Mouse (Mus musculus) myocyte (in vitro differentiated cells): ENCODE data around the gene Larp1. TPM values are rescaled to one million over a fixed set of nuclear protein-coding genes. Genes with fewer than 3 reads are reported as not detected.
A peak's percentile ranks its signal among the peaks of the same experiment; 100 is the strongest.

ENCODE experiments used
- H3K27me3 ChIP-seq: one replicate; pipeline ENCODE4 v1.6.1; 2011; ENCODE audit not compliant: control insufficient read depth, insufficient read depth, insufficient read length
- H3K36me3 ChIP-seq: one replicate; pipeline ENCODE4 v1.6.1; 2011; ENCODE audit not compliant: control insufficient read depth, insufficient read depth
- H3K4me2 ChIP-seq: one replicate; pipeline ENCODE4 v1.6.1; 2011; ENCODE audit warnings: low read depth, control low read depth
- H3K4me3 ChIP-seq: one replicate; pipeline ENCODE4 v1.5.1; 2011; ENCODE audit warnings: mild to moderate bottlenecking, control low read depth, moderate library complexity
- H3K79me2 ChIP-seq: one replicate; pipeline ENCODE4 v1.6.1; 2011; ENCODE audit not compliant: control insufficient read depth, insufficient read depth
- H3ac ChIP-seq: one replicate; pipeline ENCODE4 v1.6.1; 2011; ENCODE audit not compliant: control insufficient read depth, insufficient read length
- CEBPB ChIP-seq: IDR thresholded peaks from 2 replicates; pipeline ENCODE4 v1.6.1; 2011; ENCODE audit warnings: mild to moderate bottlenecking, moderate library complexity; ENCODE audit not compliant: poor library complexity, insufficient read depth, severe bottlenecking
- E2F4 ChIP-seq: IDR thresholded peaks from one replicate; pipeline ENCODE4 v1.6.1; 2011; ENCODE audit warnings: mild to moderate bottlenecking, control low read depth, moderate library complexity; ENCODE audit not compliant: insufficient read depth
- MAX ChIP-seq: IDR thresholded peaks from one replicate; pipeline ENCODE4 v1.6.1; 2011; ENCODE audit warnings: low read depth, mild to moderate bottlenecking, control low read depth
- MYOD1 ChIP-seq, 3 experiments: IDR thresholded peaks; one replicate each; pipeline ENCODE4 v1.6.1; 2011; ENCODE audit warnings: control low read depth in 2 of 3, low read depth in 2 of 3, mild to moderate bottlenecking in 2 of 3, moderate library complexity in 1 of 3; ENCODE audit not compliant: insufficient read length in 2 of 3, control insufficient read depth in 1 of 3
- MYOG ChIP-seq, 3 experiments: IDR thresholded peaks; one replicate each; pipeline ENCODE4 v1.6.1; 2011; ENCODE audit warnings: control low read depth in 2 of 3, low read depth in 2 of 3, mild to moderate bottlenecking in 2 of 3; ENCODE audit not compliant: insufficient read length in 2 of 3, control insufficient read depth in 1 of 3, insufficient read depth in 1 of 3
- POLR2A ChIP-seq: IDR thresholded peaks from one replicate; pipeline ENCODE4 v1.6.1; 2011; ENCODE audit warnings: low read depth, mild to moderate bottlenecking, control low read depth, moderate library complexity; ENCODE audit not compliant: insufficient read length
- POLR2AphosphoS2 ChIP-seq: IDR thresholded peaks from one replicate; pipeline ENCODE4 v1.6.1; 2011; ENCODE audit warnings: low read depth, control low read depth; ENCODE audit not compliant: insufficient read length
- REST ChIP-seq: IDR thresholded peaks from one replicate; pipeline ENCODE4 v1.6.1; 2011; ENCODE audit warnings: mild to moderate bottlenecking, control low read depth, moderate library complexity; ENCODE audit not compliant: insufficient read depth, insufficient read length
- SRF ChIP-seq: IDR thresholded peaks from one replicate; pipeline ENCODE4 v1.6.1; 2011; ENCODE audit warnings: low read depth; ENCODE audit not compliant: control insufficient read depth, insufficient read length
- TCF12 ChIP-seq: IDR thresholded peaks from one replicate; pipeline ENCODE4 v1.6.1; 2011; ENCODE audit warnings: mild to moderate bottlenecking, control low read depth; ENCODE audit not compliant: poor library complexity, insufficient read depth, severe bottlenecking
- TCF3 ChIP-seq: IDR thresholded peaks from one replicate; pipeline ENCODE4 v1.6.1; 2011; ENCODE audit warnings: low read depth, control low read depth; ENCODE audit not compliant: insufficient read length
- USF1 ChIP-seq: IDR thresholded peaks from one replicate; pipeline ENCODE4 v1.6.1; 2011; ENCODE audit warnings: low read depth, mild to moderate bottlenecking, control low read depth, moderate library complexity
- polyA plus RNA-seq: library from polyadenylated mRNA; unstranded; fragments of >200 nt; fragmentation: generic; extraction: Trizol; gene quantifications from one replicate; pipeline ENCODE4 v1.2.1, GENCODE M21; 2012; ENCODE audit warnings: missing spikeins

The Larp1 gene
- polyA plus RNA-seq, 1 experiment = 67.6 TPM

- no peaks in the 10 kb centered on the region for H3K27me3 ChIP-seq
- no peaks in the 10 kb centered on the region for H3K79me2 ChIP-seq
- no peak overlapping the region for H3ac ChIP-seq
- TF ChIP-seq MYOG (IDR thresholded peaks at IDR 0.05; ENCODE audit: control insufficient read depth in 1 of 3, insufficient read depth in 1 of 3, insufficient read length in 2 of 3, low read depth in 2 of 3) (peak in 1 of 3 experiments; percentile 8), POLR2AphosphoS2 (no peak)
- H3K4me3 ChIP-seq = no peak overlapping the region
- no peaks in the 10 kb centered on the region for H3K36me3 ChIP-seq
- no peak overlapping the region for H3K4me2 ChIP-seq
Measured at GRCm38 (mm10) chr11:58081716-58082115, 72.9 kb downstream of the Larp1 start.

- Histone ChIP-seq H3K4me3 (peak overlapping the region; percentile 18), H3K27me3 (no peaks in the 10 kb centered on the region), H3ac (no peak overlapping the region), H3K79me2 (no peaks in the 10 kb centered on the region), H3K36me3 (no peaks in the 10 kb centered on the region), H3K4me2 (peak overlapping the region; percentile 75)
- no peak for TF ChIP-seq TCF12
- TF ChIP-seq MAX = no peak
- TF ChIP-seq MYOD1 (IDR thresholded peaks at IDR 0.05; ENCODE audit: control insufficient read depth in 1 of 3, insufficient read length in 2 of 3, low read depth in 2 of 3) = no peak
- TF ChIP-seq REST = no peak
- TF ChIP-seq MYOG (IDR thresholded peaks at IDR 0.05; ENCODE audit: control insufficient read depth in 1 of 3, insufficient read depth in 1 of 3, insufficient read length in 2 of 3, low read depth in 2 of 3) = no peak
- TF ChIP-seq E2F4 = no peak
Measured at GRCm38 (mm10) chr11:58092541-58092940, 83.7 kb downstream of the Larp1 start.

DNA sequence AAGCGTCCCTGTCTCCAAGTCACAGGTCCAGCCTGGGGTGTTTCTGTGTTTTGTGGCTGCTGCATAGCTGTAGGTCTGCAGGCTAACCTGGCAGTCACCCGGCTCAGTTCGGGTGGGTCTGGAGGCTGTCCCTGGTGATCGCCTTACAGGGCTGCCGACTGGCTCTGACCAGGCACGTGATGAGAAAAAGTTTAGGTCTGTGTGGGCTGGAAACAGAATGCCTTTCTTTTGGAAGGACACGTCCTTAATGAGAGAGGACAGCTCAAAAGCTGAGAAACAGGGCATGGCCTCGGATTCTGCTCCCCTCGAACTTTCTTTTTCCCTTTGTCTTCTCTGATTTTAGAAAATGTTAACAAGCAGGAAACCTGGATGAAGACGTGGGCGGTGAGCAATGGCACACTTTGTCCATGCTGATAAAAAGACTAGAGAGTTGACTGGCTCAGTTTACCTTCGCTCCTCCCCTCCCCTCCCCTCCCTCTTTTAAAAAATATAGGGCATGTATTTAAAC, 84.2 kb downstream of the Larp1 start, which contains the start of gene Gm12248:
Gene Gm12248, minus strand, starts transcription at position 114 of the 508 bp plus-strand sequence.
- H3K4me3 ChIP-seq = peak within 1 kb of the TSS; percentile 18

DNA sequence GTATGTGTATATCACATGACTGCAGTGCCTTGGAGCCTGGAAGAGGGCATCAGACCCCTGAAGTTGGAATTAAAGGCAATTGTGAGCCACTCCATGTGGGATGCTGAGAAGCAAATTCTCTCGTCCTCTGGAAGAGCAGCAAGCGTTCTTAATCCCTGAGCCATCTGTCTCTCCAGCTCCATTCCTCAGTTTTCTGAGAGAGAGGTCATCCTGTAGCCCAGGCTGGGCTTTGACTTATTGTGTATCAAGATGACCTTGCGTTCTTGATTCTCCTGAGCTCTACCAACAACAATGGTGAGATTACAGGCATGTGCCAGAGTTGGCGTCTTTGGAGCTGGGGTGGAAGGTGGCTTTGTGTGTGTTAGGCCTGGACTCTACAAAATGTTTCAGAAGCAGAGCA, 85.9 kb downstream of the Larp1 start:
- H3K79me2 ChIP-seq = no peaks in the 10 kb centered on the region

More for the DNA sequence above, 84.2 kb downstream of the Larp1 start, which contains the start of gene Gm12248:
- TF ChIP-seq MAX = no peak
- peak; percentile 28 for TF ChIP-seq POLR2A
- TF ChIP-seq TCF12 = no peak
- peak; percentile 89 for TF ChIP-seq USF1
- H3K36me3 ChIP-seq = no peaks in the 10 kb centered on the region
- peak within 1 kb of the TSS; percentile 75 for H3K4me2 ChIP-seq
- no peak within 1 kb of the TSS for H3ac ChIP-seq
- no peaks in the 10 kb centered on the region for H3K27me3 ChIP-seq
- H3K79me2 ChIP-seq = no peaks in the 10 kb centered on the region

DNA sequence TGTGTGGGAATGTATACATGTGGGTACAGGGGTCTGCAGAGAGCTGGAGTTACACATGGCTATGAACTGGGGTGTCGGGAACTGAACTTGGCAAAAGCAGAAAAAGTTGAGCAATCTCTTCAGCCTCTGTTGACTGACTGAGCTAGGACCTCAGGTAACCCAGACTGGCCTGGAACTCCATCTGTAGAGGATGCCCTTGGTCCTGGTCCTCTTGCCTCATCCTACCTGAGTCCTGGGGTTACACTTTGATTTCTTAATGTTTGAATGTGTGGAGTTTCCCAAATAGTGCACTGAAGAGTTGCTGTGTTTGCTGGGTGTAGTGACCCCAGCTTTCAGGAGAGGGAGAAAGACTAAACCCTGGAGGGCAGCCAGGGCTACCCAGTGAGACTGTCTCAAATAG, 86.7 kb downstream of the Larp1 start:
- H3K79me2 ChIP-seq = no peaks in the 10 kb centered on the region
- H3K36me3 ChIP-seq = no peaks in the 10 kb centered on the region
- TF ChIP-seq MAX (no peak), MYOG (IDR thresholded peaks at IDR 0.05; ENCODE audit: control insufficient read depth in 1 of 3, insufficient read depth in 1 of 3, insufficient read length in 2 of 3, low read depth in 2 of 3) (no peak), TCF12 (no peak), USF1 (no peak), E2F4 (no peak), SRF (no peak), MYOD1 (IDR thresholded peaks at IDR 0.05; ENCODE audit: control insufficient read depth in 1 of 3, insufficient read length in 2 of 3, low read depth in 2 of 3) (no peak), POLR2A (no peak), TCF3 (no peak), CEBPB (no peak), REST (no peak), POLR2AphosphoS2 (no peak)
- no peak overlapping the region for H3K4me3 ChIP-seq
- no peaks in the 10 kb centered on the region for H3K27me3 ChIP-seq
- H3K4me2 ChIP-seq = no peak overlapping the region
- H3ac ChIP-seq = no peak overlapping the region

More for the DNA sequence above, 85.9 kb downstream of the Larp1 start:
- Histone ChIP-seq H3K4me2 (no peak overlapping the region), H3ac (no peak overlapping the region), H3K36me3 (no peaks in the 10 kb centered on the region), H3K4me3 (no peak overlapping the region), H3K27me3 (no peaks in the 10 kb centered on the region)
- no peak for TF ChIP-seq REST
- TF ChIP-seq USF1 = no peak
- TF ChIP-seq TCF3 = no peak
- TF ChIP-seq MYOD1 (IDR thresholded peaks at IDR 0.05; ENCODE audit: control insufficient read depth in 1 of 3, insufficient read length in 2 of 3, low read depth in 2 of 3) = no peak
- no peak for TF ChIP-seq CEBPB
- no peak for TF ChIP-seq SRF
- TF ChIP-seq MAX = no peak
- no peak for TF ChIP-seq POLR2A
- TF ChIP-seq TCF12 = no peak
- no peak for TF ChIP-seq MYOG (IDR thresholded peaks at IDR 0.05; ENCODE audit: control insufficient read depth in 1 of 3, insufficient read depth in 1 of 3, insufficient read length in 2 of 3, low read depth in 2 of 3)
- no peak for TF ChIP-seq E2F4
